Mouse (Mus musculus) kidney, adult 10 weeks (tissue): ENCODE results near the gene Ankrd34c. TPM values are rescaled to one million over a fixed set of nuclear protein-coding genes. Genes with fewer than 3 reads are reported as not detected.

Source experiments
- polyA plus RNA-seq: library from polyadenylated mRNA; stranded (reverse); fragments of 350-450 nt; fragmentation: Illumina TruSeq; extraction: RNeasy Lipid Tissue Mini Kit (QIAGEN cat#74804); gene quantifications from one replicate; pipeline ENCODE4 v1.2.3, GENCODE M21; 2014; ENCODE audit warnings: low read depth, low replicate concordance

The Ankrd34c gene
- polyA plus RNA-seq = not detected

GRCm38 (mm10) chr9:89738295-89738694 lies at the start of gene Ankrd34c:
TSS of gene Ankrd34c (minus strand) at chr9:89738475.

DNA sequence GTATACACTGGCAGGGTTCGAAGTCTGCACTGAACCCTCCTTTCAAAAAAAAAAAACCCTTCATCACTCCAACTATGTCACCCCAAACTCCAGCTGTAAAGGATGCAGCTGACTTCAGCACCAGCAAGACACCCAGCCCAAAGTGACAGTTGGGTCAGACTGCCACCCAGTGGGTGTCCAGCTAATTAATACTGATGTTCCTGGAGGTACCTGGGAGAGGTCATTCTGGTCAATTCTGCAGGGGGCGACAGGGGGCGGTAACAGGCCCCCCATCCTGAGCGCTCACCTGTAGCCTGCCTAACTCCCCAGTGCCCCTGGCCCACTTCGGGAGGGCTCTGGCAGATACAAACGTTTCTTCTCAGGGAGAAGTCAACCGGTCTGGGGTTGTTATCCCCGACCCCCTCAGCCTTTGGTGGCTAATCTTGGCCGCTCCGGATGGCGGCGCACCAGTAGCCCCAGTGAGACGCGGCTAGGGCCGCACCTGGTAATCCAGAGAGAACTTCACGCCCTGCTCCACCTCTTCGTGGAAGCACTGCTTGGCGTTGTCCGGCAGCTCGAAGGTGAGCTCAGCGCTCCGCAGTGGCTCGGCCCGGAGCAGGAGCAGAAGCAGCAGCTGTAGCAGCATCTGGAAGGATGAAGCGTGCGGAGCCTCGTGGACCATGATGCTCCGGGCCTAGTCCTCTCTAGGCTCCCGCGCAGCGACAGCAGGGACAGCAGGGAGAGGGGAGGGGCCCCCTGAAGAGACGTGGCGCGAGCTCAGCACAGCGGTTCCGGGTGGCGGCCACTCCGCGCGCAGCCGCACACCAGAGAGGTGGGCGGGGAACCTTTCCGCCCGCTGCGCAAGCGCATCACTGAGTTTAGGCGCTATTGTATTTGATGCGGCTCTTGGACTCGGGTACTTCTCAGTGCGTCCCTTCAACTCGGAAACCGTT lies 33.7 kb downstream of the Ankrd34c start, which contains the start of gene Tmed3:
TSS of gene Tmed3 (minus strand) at position 804 of the 932 bp plus-strand sequence.

Other genes starting within 250 kb of the Ankrd34c start
- gene Minar1, start 115.3 kb downstream of the Ankrd34c start, polyA plus RNA-seq = 0.24 TPM
- gene Tmed3, start 33.4 kb downstream of the Ankrd34c start, polyA plus RNA-seq = 11.8 TPM
- not detected for gene Rasgrf1, start 171.4 kb upstream of the Ankrd34c start, polyA plus RNA-seq